Mouse (Mus musculus) bone marrow macrophage, adult 2 months (primary cell): Measurements from ENCODE around the gene Jmjd8.

ENCODE experiments used
- CTCF ChIP-seq: IDR thresholded peaks from 2 replicates; pipeline ENCODE4 v1.5.1; 2012; ENCODE audit warnings: low read depth, mild to moderate bottlenecking, low read length, moderate library complexity
- POLR2A ChIP-seq: IDR thresholded peaks from 2 replicates; pipeline ENCODE4 v1.6.1; 2012; ENCODE audit warnings: mild to moderate bottlenecking, low read depth, low read length, borderline replicate concordance

- TF ChIP-seq CTCF, result no peak
- no peak for TF ChIP-seq POLR2A
These were observed 51.7 kb downstream of the Jmjd8 start, which contains the start of gene Wfikkn1 for GRCm38 (mm10) chr17:25880196-25880910.
